Mouse (Mus musculus) midbrain, embryonic 12.5 days (tissue): ENCODE data around the gene Htr1a. TPM values are rescaled to one million over a fixed set of nuclear protein-coding genes. Genes with fewer than 3 reads are reported as not detected.
A peak's percentile ranks its signal among the peaks of the same experiment; 100 is the strongest.

ENCODE experiments used
- ATAC-seq: fragments of 200-750 bp; cut with Nextera tagmentation; 2 replicates; pipeline ENCODE4 v1.8.0; 2017; ENCODE audit warnings: low read depth, moderate TSS enrichment, moderate library complexity; ENCODE audit not compliant: low FRiP score
- H3K27ac ChIP-seq: fragments of 300-500 bp; sonication (generic); replicated peaks from 2 replicates; pipeline ENCODE4 v1.5.1; 2016; ENCODE audit warnings: mild to moderate bottlenecking
- H3K27me3 ChIP-seq: fragments of 300-500 bp; sonication (generic); 2 replicates; pipeline ENCODE4 v1.6.1; 2016; ENCODE audit warnings: mild to moderate bottlenecking
- H3K36me3 ChIP-seq: fragments of 300-500 bp; sonication (generic); 2 replicates; pipeline ENCODE4 v1.6.1; 2016
- H3K4me1 ChIP-seq: fragments of 300-500 bp; sonication (generic); 2 replicates; pipeline ENCODE4 v1.6.1; 2016
- H3K4me2 ChIP-seq: fragments of 300-500 bp; sonication (generic); replicated peaks from 2 replicates; pipeline ENCODE4 v1.6.1; 2016; ENCODE audit warnings: mild to moderate bottlenecking, moderate library complexity
- H3K4me3 ChIP-seq: fragments of 300-500 bp; sonication (generic); 2 replicates; pipeline ENCODE4 v1.5.1; 2016; ENCODE audit warnings: mild to moderate bottlenecking
- H3K9ac ChIP-seq: fragments of 300-500 bp; sonication (generic); replicated peaks from 2 replicates; pipeline ENCODE4 v1.6.1; 2016; ENCODE audit warnings: mild to moderate bottlenecking, moderate library complexity
- H3K9me3 ChIP-seq: fragments of 300-500 bp; sonication (generic); 2 replicates; pipeline ENCODE4 v1.6.1; 2016; ENCODE audit warnings: mild to moderate bottlenecking
- WGBS: fragments of 180-500 bp; shearing (Covaris S2); methylation state at CpG from one replicate; pipeline ENCODE4 v1.1.7; 2016; 5-methylcytosine and 5-hydroxymethylcytosine counted together
- polyA plus RNA-seq: library from polyadenylated mRNA; unstranded; fragments of >200 nt; fragmentation: Nextera tagmentation; extraction: Ambion mirVana; gene quantifications from 2 replicates; pipeline ENCODE4 v1.2.1, GENCODE M21; 2016

The Htr1a gene
- polyA plus RNA-seq, result 0.11 and 0.12 TPM in 2 replicates

DNA sequence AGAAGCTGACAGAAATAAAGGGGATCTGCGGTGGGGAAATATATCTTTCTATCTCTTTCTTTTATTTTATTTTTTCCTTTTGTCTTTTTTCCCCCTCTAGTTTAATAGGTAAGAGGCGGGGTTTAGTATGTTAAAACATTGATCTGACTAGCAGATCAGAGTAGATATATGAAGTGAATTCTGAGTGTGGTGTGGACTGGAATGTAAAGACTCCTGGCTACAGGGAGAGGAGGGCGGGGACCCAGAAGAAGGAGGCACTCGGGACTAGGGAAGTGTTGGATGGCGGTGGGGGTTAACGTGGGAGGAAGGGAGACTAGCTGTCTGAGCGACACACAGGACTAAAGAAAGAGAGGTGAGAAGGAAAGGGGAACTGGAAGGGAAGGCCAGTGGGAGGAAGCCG is at the start of gene Htr1a:
TSS of gene Htr1a (plus strand) at position 301 of the 400 bp plus-strand sequence.
- Histone ChIP-seq H3K27me3 (peaks cover 42% of the 10 kb centered on the region), H3K9me3 (no peaks in the 10 kb centered on the region), H3K27ac (no peak within 1 kb of the TSS), H3K4me2 (peak within 1 kb of the TSS; percentile 50), H3K36me3 (no peaks in the 10 kb centered on the region), H3K9ac (no peak within 1 kb of the TSS), H3K4me1 (0 out of 2 replicates have a peak, but pooled peaks cover 10% of the 10 kb centered on the region), H3K4me3 (peak within 1 kb of the TSS; percentile 39)
- 7% methylated on average over 8 of the region's 8 CpGs for WGBS
- no peak for ATAC-seq

DNA sequence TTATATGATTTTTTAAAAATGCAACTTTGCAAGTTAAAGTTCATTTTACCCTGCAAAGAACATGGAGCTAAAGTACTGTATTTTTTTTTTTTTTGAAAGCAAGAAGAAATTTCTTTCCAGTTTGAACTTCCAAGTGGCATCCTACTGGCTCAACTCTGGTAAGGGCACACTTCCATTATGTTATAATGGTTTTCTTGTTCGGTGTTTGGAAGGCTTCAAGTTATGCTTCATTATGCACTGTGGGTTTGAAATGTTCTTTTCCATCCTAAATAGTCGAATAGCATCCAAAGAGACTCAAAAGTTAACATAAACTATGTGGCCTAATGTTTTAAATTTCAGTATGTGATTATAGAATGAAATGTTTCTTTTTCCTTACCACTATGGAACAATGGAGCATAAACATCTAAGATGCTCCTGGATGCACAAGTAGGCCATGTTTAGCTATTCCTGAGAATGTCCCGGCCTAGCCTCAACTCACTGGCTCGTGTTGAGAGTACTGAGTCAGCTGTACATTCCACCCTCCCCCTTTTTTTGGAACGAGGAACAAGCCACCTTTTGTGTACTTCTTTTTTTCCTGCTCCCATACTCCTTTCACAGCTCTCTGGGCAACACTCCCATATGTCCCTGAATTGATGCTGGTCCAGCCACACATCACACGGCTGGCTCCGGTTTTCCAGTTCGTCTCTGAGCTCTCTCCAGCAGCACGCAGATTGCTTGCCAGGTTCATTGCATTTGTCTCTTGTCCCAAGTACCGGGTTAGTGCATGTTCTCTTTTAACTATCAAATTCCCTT is 31.7 kb upstream of the Htr1a start:
- H3K27me3 ChIP-seq, result no peaks in the 10 kb centered on the region
- ATAC-seq, result no peak
- H3K9ac ChIP-seq, result no peak overlapping the region
- no peak overlapping the region for H3K4me2 ChIP-seq
- H3K36me3 ChIP-seq, result no peaks in the 10 kb centered on the region
- H3K4me1 ChIP-seq, result no peaks in the 10 kb centered on the region
- no peak overlapping the region for H3K27ac ChIP-seq
- H3K9me3 ChIP-seq, result no peaks in the 10 kb centered on the region
- no peak overlapping the region for H3K4me3 ChIP-seq
- 85% methylated on average over 10 of the region's 10 CpGs for WGBS

DNA sequence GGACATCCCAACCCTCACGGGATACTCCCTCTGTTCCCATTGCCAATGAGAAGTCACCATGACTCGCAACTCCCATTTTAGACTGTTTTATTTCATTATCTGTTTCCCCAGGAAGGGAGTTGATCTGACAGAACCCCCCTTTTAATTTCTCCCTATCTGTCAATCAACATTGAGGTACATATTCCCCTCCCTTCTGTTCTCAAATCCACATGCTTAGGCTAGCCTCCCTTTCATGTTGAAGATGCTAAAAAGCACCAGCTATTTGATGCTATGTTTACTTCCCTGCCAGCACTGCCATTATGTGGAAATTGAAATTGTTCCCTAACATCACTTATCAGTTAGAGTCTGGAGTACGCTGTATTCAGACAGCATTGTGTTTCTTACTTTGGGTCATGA is 31.1 kb upstream of the Htr1a start:
- Histone ChIP-seq H3K4me2 (no peak overlapping the region), H3K27ac (no peak overlapping the region), H3K9ac (no peak overlapping the region), H3K36me3 (no peaks in the 10 kb centered on the region), H3K9me3 (no peaks in the 10 kb centered on the region), H3K4me3 (no peak overlapping the region), H3K27me3 (no peaks in the 10 kb centered on the region), H3K4me1 (no peaks in the 10 kb centered on the region)
- no peak for ATAC-seq
- 90% methylated on average over 3 of the region's 3 CpGs for WGBS

DNA sequence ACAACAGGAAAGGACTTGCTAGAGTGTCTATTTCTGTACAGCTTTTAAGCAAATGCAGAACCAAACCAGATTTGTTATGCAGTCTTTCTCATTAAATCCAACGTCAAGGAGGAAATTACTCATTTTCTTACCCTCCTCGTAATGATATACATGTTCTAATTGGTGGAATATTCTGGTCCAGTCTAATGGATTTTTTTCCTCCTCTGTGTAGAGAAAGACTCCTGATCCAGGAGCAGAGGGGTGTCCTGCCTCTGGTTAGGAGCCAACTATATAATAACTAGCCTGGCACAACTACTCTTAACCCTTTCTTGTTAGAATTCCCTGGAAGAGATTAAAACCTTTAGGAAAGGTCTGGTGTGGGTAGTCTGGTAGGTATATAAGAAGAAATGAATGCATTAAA is 10.3 kb upstream of the Htr1a start:
- Histone ChIP-seq H3K27ac (no peak overlapping the region), H3K4me2 (no peak overlapping the region), H3K9me3 (no peaks in the 10 kb centered on the region), H3K4me3 (no peak overlapping the region), H3K9ac (no peak overlapping the region), H3K36me3 (no peaks in the 10 kb centered on the region), H3K27me3 (no peaks in the 10 kb centered on the region), H3K4me1 (no peaks in the 10 kb centered on the region)
- WGBS, result 86% methylated on average over 2 of the region's 2 CpGs
- ATAC-seq, result no peak

DNA sequence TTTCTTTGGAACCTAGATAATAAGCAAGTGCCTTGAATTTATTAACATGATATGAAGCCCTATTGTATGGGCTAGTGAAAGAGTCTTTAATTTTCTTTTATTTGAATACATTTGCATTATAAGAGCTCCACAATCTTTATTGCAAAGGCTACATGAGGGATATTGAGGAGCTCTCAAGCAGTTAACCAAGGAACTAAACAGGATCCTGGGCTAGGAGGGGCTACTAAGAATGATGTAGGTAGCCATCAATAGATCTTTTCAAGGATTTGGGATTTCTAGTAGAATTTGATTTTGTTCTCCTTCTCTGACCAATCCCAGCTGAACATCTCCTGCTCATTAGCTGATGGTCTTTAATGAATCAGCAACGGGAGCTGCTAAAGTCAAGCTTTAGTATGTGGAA is 9.8 kb upstream of the Htr1a start:
- no peak for ATAC-seq
- H3K9ac ChIP-seq, result no peak overlapping the region
- H3K9me3 ChIP-seq, result no peaks in the 10 kb centered on the region
- H3K4me1 ChIP-seq, result no peaks in the 10 kb centered on the region
- H3K36me3 ChIP-seq, result no peaks in the 10 kb centered on the region
- no peaks in the 10 kb centered on the region for H3K27me3 ChIP-seq
- H3K4me3 ChIP-seq, result no peak overlapping the region
- WGBS, result 85% methylated on average over 1 of the region's 1 CpGs
- no peak overlapping the region for H3K4me2 ChIP-seq
- no peak overlapping the region for H3K27ac ChIP-seq

DNA sequence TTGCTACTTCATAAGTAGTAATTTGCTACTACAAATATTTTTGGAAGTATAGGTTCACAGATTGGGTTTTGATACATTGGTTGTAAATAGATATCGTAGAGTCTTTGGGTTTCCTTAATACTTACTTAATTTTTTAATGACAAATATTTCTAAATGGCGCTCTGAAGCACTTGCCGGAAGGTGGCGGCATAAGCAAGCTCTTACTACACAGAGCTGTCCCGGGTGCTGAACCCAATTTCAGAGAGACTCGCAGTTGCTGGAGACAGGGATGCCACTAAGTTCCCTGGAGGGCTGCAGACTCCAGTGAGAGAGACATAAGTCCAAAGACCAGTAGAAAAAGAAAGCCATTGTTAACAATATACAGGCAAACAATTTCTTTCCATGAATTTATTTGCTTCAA is 863 bp upstream of the Htr1a start:
- Histone ChIP-seq H3K4me2 (no peak overlapping the region), H3K4me3 (no peak overlapping the region), H3K27ac (no peak overlapping the region), H3K4me1 (0 out of 2 replicates have a peak, but pooled peaks cover 10% of the 10 kb centered on the region), H3K9ac (no peak overlapping the region), H3K36me3 (no peaks in the 10 kb centered on the region), H3K9me3 (no peaks in the 10 kb centered on the region), H3K27me3 (peaks cover 42% of the 10 kb centered on the region)
- WGBS, result 5% methylated on average over 6 of the region's 6 CpGs
- ATAC-seq, result peak; percentile 64

DNA sequence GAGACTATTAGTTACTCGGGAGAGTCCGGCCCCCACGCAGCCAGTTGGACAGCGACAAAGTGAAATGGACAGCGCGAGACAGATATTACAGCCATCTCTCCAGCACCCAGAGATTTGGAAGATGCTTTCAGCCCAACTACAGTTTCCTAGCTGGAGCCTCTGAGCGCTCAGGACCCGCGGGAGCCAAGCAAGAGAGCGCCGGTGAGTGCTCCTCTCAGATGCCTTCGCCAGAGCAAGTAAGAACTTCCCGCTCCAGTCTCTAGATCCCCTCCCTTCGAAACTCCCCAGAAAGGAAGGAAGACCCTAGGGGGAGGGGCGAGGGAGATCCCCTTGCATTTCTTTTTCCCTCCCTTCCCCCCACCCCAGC is 415 bp downstream of the Htr1a start:
- under 1% methylated on average over 15 of the region's 15 CpGs for WGBS
- Histone ChIP-seq H3K27ac (no peak overlapping the region), H3K27me3 (peaks cover 42% of the 10 kb centered on the region), H3K36me3 (no peaks in the 10 kb centered on the region), H3K4me3 (peak overlapping the region; percentile 39), H3K4me1 (0 out of 2 replicates have a peak, but pooled peaks cover 10% of the 10 kb centered on the region), H3K9ac (no peak overlapping the region), H3K9me3 (no peaks in the 10 kb centered on the region), H3K4me2 (peak overlapping the region; percentile 50)
- no peak for ATAC-seq

DNA sequence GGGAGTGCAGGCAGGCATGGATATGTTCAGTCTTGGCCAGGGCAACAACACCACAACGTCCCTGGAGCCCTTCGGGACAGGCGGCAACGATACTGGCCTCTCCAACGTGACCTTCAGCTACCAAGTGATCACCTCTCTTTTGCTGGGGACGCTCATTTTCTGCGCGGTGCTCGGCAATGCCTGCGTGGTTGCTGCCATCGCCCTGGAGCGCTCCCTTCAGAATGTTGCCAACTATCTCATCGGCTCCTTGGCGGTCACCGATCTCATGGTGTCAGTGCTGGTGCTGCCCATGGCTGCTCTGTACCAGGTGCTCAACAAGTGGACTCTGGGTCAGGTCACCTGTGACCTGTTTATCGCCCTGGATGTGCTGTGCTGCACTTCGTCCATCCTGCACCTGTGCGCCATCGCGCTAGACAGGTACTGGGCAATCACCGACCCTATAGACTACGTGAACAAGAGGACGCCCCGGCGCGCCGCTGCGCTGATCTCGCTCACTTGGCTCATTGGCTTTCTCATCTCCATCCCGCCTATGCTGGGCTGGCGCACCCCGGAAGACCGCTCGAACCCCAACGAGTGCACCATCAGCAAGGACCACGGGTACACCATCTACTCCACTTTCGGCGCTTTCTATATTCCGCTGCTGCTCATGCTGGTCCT is 927 bp downstream of the Htr1a start:
- WGBS, result under 1% methylated on average over 39 of the region's 39 CpGs
- Histone ChIP-seq H3K4me1 (0 out of 2 replicates have a peak, but pooled peaks cover 10% of the 10 kb centered on the region), H3K4me3 (peak overlapping the region; percentile 39), H3K9ac (no peak overlapping the region), H3K27ac (no peak overlapping the region), H3K4me2 (peak overlapping the region; percentile 50), H3K27me3 (peaks cover 42% of the 10 kb centered on the region), H3K36me3 (no peaks in the 10 kb centered on the region), H3K9me3 (no peaks in the 10 kb centered on the region)
- ATAC-seq, result peak; percentile 59

DNA sequence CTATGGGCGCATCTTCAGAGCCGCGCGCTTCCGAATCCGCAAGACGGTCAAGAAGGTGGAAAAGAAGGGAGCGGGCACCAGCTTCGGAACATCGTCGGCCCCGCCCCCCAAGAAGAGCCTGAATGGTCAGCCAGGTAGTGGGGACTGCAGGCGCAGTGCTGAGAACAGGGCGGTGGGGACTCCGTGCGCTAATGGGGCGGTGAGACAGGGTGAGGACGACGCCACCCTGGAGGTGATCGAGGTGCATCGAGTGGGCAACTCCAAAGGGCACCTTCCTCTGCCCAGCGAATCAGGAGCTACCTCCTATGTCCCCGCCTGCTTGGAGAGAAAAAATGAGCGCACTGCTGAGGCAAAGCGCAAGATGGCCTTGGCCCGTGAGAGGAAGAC is 1.4 kb downstream of the Htr1a start:
- no peaks in the 10 kb centered on the region for H3K36me3 ChIP-seq
- H3K27ac ChIP-seq, result no peak overlapping the region
- H3K9ac ChIP-seq, result no peak overlapping the region
- peaks cover 42% of the 10 kb centered on the region for H3K27me3 ChIP-seq
- H3K4me1 ChIP-seq, result 0 out of 2 replicates have a peak, but pooled peaks cover 10% of the 10 kb centered on the region
- peak overlapping the region; percentile 50 for H3K4me2 ChIP-seq
- WGBS, result 1% methylated on average over 26 of the region's 26 CpGs
- peak overlapping the region; percentile 39 for H3K4me3 ChIP-seq
- ATAC-seq, result peak; percentile 57; the same call in 1 of the 2 replicates
- H3K9me3 ChIP-seq, result no peaks in the 10 kb centered on the region

DNA sequence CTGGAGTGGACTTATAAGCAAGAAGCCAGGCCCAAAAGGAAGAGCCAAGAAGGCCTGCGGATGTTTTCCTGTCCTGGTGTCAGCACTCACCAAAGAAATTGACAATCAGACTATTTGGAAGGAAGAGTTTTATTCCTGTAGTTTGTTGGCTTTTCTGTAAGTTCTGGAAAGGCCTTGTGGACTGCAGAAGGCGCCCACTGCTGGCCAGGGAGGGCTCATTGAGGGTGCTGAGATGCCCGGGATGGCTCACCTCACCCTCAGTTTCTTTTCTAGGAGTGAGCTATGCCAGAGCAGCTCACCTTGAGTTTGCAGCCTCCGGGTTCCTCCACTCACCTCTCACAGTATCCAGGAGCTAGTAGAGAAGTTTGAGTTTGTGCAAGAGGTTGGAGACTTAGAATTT is 2.8 kb downstream of the Htr1a start:
- Histone ChIP-seq H3K9me3 (no peaks in the 10 kb centered on the region), H3K4me1 (0 out of 2 replicates have a peak, but pooled peaks cover 10% of the 10 kb centered on the region), H3K27ac (no peak overlapping the region), H3K4me3 (no peak overlapping the region), H3K27me3 (peaks cover 42% of the 10 kb centered on the region), H3K4me2 (no peak overlapping the region), H3K36me3 (no peaks in the 10 kb centered on the region), H3K9ac (no peak overlapping the region)
- no peak for ATAC-seq
- 5% methylated on average over 4 of the region's 4 CpGs for WGBS

DNA sequence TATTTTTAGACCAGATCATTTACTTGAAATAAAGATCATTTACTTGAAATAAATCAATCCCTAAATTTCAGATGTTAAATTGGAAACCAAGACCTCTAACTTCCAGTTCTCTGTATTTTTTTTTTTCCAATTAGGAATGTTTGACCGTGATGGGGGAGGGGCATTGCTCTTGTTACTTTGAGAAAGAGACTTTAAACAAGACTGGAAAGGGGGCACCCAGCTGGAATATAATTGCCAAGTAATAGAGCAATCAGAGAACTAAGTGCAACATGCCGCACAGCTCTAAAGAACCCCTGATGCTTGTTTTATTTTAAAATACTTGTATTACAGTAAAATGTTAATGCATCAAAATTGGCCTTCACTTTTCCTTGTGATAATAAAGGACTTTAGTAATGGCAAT is 4.3 kb downstream of the Htr1a start:
- no peak overlapping the region for H3K9ac ChIP-seq
- H3K4me2 ChIP-seq, result no peak overlapping the region
- H3K4me3 ChIP-seq, result no peak overlapping the region
- no peak for ATAC-seq
- 40% methylated on average over 2 of the region's 2 CpGs for WGBS
- H3K4me1 ChIP-seq, result 0 out of 2 replicates have a peak, but pooled peaks cover 10% of the 10 kb centered on the region
- peaks cover 42% of the 10 kb centered on the region for H3K27me3 ChIP-seq
- no peaks in the 10 kb centered on the region for H3K36me3 ChIP-seq
- H3K27ac ChIP-seq, result no peak overlapping the region
- no peaks in the 10 kb centered on the region for H3K9me3 ChIP-seq

DNA sequence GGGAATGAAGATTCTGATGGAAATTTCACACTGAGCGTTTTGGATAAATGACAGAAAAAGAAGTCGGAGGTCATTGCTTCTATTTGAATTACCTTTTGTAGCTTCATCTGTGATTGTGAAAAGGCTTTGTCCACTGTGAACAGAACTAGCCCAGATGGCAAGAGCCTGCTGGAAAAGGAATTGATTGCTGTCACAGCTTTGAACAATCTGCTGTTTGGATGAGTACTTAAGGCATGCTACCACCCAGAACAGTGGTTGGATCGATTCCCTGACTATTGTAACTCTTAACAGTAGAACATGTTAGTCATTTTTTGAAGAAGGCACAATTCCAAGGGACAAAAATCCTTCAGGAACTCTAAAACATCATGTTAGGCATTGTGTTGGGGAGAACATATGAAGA is 8.1 kb downstream of the Htr1a start:
- no peaks in the 10 kb centered on the region for H3K4me1 ChIP-seq
- no peak overlapping the region for H3K9ac ChIP-seq
- H3K4me2 ChIP-seq, result no peak overlapping the region
- ATAC-seq, result no peak
- peaks cover 6% of the 10 kb centered on the region for H3K27me3 ChIP-seq
- WGBS, result 51% methylated on average over 3 of the region's 3 CpGs
- H3K27ac ChIP-seq, result no peak overlapping the region
- no peaks in the 10 kb centered on the region for H3K9me3 ChIP-seq
- no peaks in the 10 kb centered on the region for H3K36me3 ChIP-seq
- no peak overlapping the region for H3K4me3 ChIP-seq
